Mouse (Mus musculus) heart, adult 2 months (tissue): ENCODE measurements around the gene Abcb7. TPM values are rescaled to one million over a fixed set of nuclear protein-coding genes. Genes with fewer than 3 reads are reported as not detected.

Source experiments
- DNase-seq, 2 experiments: peaks; one replicate each; pipeline ENCODE4 v3.0.0; 2021
- H3K27ac ChIP-seq: fragments of 200-600 bp; 2 replicates; pipeline ENCODE4 v1.8.1; 2022
- H3K27me3 ChIP-seq: fragments of 200-500 bp; 2 replicates; pipeline ENCODE4 v1.6.1; 2012; ENCODE audit warnings: mild to moderate bottlenecking, low read length, inconsistent platforms, mixed read lengths; ENCODE audit not compliant: control insufficient read depth, insufficient read depth
- H3K36me3 ChIP-seq: fragments of 200-500 bp; 2 replicates; pipeline ENCODE4 v1.6.1; 2012; ENCODE audit warnings: low read length, inconsistent platforms; ENCODE audit not compliant: control insufficient read depth, insufficient read depth
- H3K4me1 ChIP-seq: fragments of 200-500 bp; 2 replicates; pipeline ENCODE4 v1.6.1; 2011; ENCODE audit warnings: low read length; ENCODE audit not compliant: control insufficient read depth, insufficient read depth
- H3K4me3 ChIP-seq: fragments of 200-600 bp; 2 replicates; pipeline ENCODE4 v1.8.1; 2022
- H3K79me2 ChIP-seq: fragments of 200-500 bp; replicated peaks from 2 replicates; pipeline ENCODE4 v1.6.1; 2012; ENCODE audit warnings: mild to moderate bottlenecking, inconsistent platforms, low read length, moderate library complexity, mixed read lengths; ENCODE audit not compliant: control insufficient read depth, insufficient read depth
- H3K9ac ChIP-seq: fragments of 200-500 bp; 2 replicates; pipeline ENCODE4 v1.6.1; 2012; ENCODE audit warnings: low read depth, mild to moderate bottlenecking, control low read depth, inconsistent platforms, low read length, mixed read lengths
- CTCF ChIP-seq: fragments of 200-600 bp; IDR thresholded peaks from 2 replicates; pipeline ENCODE4 v1.8.1; 2022; ENCODE audit warnings: antibody characterized with exemption, mild to moderate bottlenecking, moderate library complexity
- EP300 ChIP-seq: fragments of 200-500 bp; IDR thresholded peaks from 2 replicates; pipeline ENCODE4 v1.6.1; 2011; ENCODE audit warnings: low read depth, low read length, control low read depth; ENCODE audit not compliant: insufficient read depth
- POLR2A ChIP-seq: fragments of 200-500 bp; IDR thresholded peaks from 2 replicates; pipeline ENCODE4 v1.6.1; 2011; ENCODE audit warnings: mild to moderate bottlenecking, low read depth, low read length, control low read depth; ENCODE audit not compliant: insufficient read depth
- WGBS: fragments of 180-500 bp; shearing (Covaris S2); methylation state at CpG from one replicate; pipeline ENCODE4 v1.1.7; 2018; 5-methylcytosine and 5-hydroxymethylcytosine counted together
- intact Hi-C: fragments of 180-260 bp; cut with DNase I; formaldehyde crosslinking; loops from one replicate; pipeline ENCODE4 v1.15.1; 2025
- long read RNA-seq: library from polyadenylated mRNA; stranded (forward); transcript quantifications from one replicate; pipeline ENCODE4 v2.0.0, GENCODE M21; 2021
- polyA plus RNA-seq: library from polyadenylated mRNA; depleted of rRNA; stranded (reverse); fragments of >200 nt; gene quantifications from 2 replicates; pipeline ENCODE4 v1.2.3, GENCODE M21; 2012; rRNA removed
- total RNA-seq, 2 experiments: library from RNA; stranded (reverse); gene quantifications; 2 replicates each; pipeline ENCODE4 v1.2.3; 2021

Gene Abcb7
- total RNA-seq (10 to 100 TPM; 30.2 to 38.5 TPM), polyA plus RNA-seq (3.7 and 9.3 TPM in 2 replicates)
- long read RNA-seq, full-length matches to known transcripts: 10 of 35 reads
- long read RNA-seq, partial matches to known transcripts: 0 of 35 reads
- long read RNA-seq, other reads (novel, unspliced or antisense): 25 of 35 reads

- TF ChIP-seq CTCF (peak; percentile 32), EP300 (no peak), POLR2A (peak; percentile 26; the same call in 1 of the 2 replicates)
- peak; percentile 84 to 87 for DNase-seq
- H3K36me3 ChIP-seq: no peaks in the 10 kb centered on the region
- H3K9ac ChIP-seq: peak within 1 kb of the TSS; percentile 69
- no peaks in the 10 kb centered on the region for H3K27me3 ChIP-seq
- peak within 1 kb of the TSS; percentile 73 for H3K4me3 ChIP-seq
- 15% methylated on average over 58 of the region's 58 CpGs for WGBS
- intact Hi-C loops: loop anchor here (2.0 kb wide), 1 partner anchor 69 kb away; the partner anchor contains the start of gene Uprt
- H3K4me1 ChIP-seq: no peaks in the 10 kb centered on the region
- peak within 1 kb of the TSS; percentile 88 for H3K27ac ChIP-seq
- H3K79me2 ChIP-seq: no peaks in the 10 kb centered on the region
These were observed at the start of gene Abcb7 for GRCm38 (mm10) chrX:104413183-104413983. Abcb7 (minus strand) TSS chrX:104413856.

- no peak overlapping the region for H3K4me3 ChIP-seq
- H3K27ac ChIP-seq: no peak overlapping the region
- TF ChIP-seq CTCF (no peak), EP300 (no peak), POLR2A (no peak)
- no peaks in the 10 kb centered on the region for H3K27me3 ChIP-seq
- no peaks in the 10 kb centered on the region for H3K4me1 ChIP-seq
- H3K36me3 ChIP-seq: no peaks in the 10 kb centered on the region
- 22% methylated on average over 2 of the region's 2 CpGs for WGBS
- no peaks in the 10 kb centered on the region for H3K79me2 ChIP-seq
- peak in 1 of 2 experiments; percentile 23 for DNase-seq
- no peak overlapping the region for H3K9ac ChIP-seq
- intact Hi-C loops: no loop called here
These were observed 48.1 kb upstream of the Abcb7 start for GRCm38 (mm10) chrX:104461755-104462154.

GRCm38 (mm10) chrX:104452433-104452832 lies 38.8 kb upstream of the Abcb7 start:
- no peak for TF ChIP-seq POLR2A
- no peak for TF ChIP-seq CTCF
- TF ChIP-seq EP300: no peak
- WGBS: 78% methylated on average over 1 of the region's 1 CpGs
- Histone ChIP-seq H3K79me2 (no peaks in the 10 kb centered on the region), H3K9ac (no peak overlapping the region), H3K27me3 (no peaks in the 10 kb centered on the region), H3K36me3 (no peaks in the 10 kb centered on the region), H3K4me3 (no peak overlapping the region), H3K27ac (no peak overlapping the region), H3K4me1 (no peaks in the 10 kb centered on the region)
- DNase-seq: no peak
- intact Hi-C loops: no loop called here

GRCm38 (mm10) chrX:104433456-104433855 lies 19.8 kb upstream of the Abcb7 start:
- H3K36me3 ChIP-seq: no peaks in the 10 kb centered on the region
- 43% methylated on average over 1 of the region's 1 CpGs for WGBS
- no peak overlapping the region for H3K9ac ChIP-seq
- no peak for DNase-seq
- no peak for TF ChIP-seq POLR2A
- no peak for TF ChIP-seq CTCF
- TF ChIP-seq EP300: no peak
- H3K27me3 ChIP-seq: no peaks in the 10 kb centered on the region
- intact Hi-C loops: no loop called here
- H3K4me3 ChIP-seq: no peak overlapping the region
- no peaks in the 10 kb centered on the region for H3K79me2 ChIP-seq
- H3K4me1 ChIP-seq: no peaks in the 10 kb centered on the region
- no peak overlapping the region for H3K27ac ChIP-seq

- Histone ChIP-seq H3K27me3 (no peaks in the 10 kb centered on the region), H3K36me3 (no peaks in the 10 kb centered on the region), H3K79me2 (no peaks in the 10 kb centered on the region), H3K9ac (no peak overlapping the region), H3K4me1 (no peaks in the 10 kb centered on the region), H3K4me3 (no peak overlapping the region), H3K27ac (no peak overlapping the region)
- TF ChIP-seq CTCF (no peak), EP300 (no peak), POLR2A (no peak)
- no peak for DNase-seq
- 39% methylated on average over 3 of the region's 3 CpGs for WGBS
- intact Hi-C loops: no loop called here
These were observed 14.5 kb upstream of the Abcb7 start for GRCm38 (mm10) chrX:104428108-104428507.

GRCm38 (mm10) chrX:104413995-104414394 lies 339 bp upstream of the Abcb7 start:
- Histone ChIP-seq H3K4me3 (peak overlapping the region; percentile 73), H3K36me3 (no peaks in the 10 kb centered on the region), H3K27me3 (no peaks in the 10 kb centered on the region), H3K9ac (0 out of 2 replicates have a peak overlapping the region, but pooled peaks have one; percentile 8), H3K4me1 (no peaks in the 10 kb centered on the region), H3K79me2 (no peaks in the 10 kb centered on the region), H3K27ac (peak overlapping the region; percentile 88)
- TF ChIP-seq CTCF (no peak), EP300 (no peak), POLR2A (no peak)
- intact Hi-C loops: loop anchor here (2.0 kb wide), 1 partner anchor 69 kb away; the partner anchor contains the start of gene Uprt
- DNase-seq: no peak
- WGBS: 40% methylated on average over 7 of the region's 7 CpGs
